Mouse (Mus musculus): Measurements from ENCODE around the gene Lama4.

DNA sequence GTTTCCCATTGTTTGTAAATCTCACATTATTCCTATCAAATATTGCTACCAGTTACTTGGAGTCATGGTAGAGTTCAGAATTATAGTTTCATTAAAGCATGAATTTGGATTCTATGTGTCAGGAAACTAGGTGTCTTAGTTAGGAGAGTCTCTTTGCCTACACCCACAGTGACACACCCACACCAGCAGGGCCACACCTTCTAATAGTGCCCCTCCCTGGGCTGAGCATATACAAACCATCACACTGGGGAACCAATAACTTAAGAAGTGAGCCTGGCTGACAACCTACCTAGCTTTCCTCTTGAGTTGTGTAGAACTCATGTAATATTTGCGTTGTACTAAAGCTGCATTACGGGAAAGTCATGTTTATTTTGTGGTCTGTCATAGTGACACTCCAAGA is 176.1 kb downstream of the Lama4 start:
- TF ChIP-seq FLI1 (IDR thresholded peaks at IDR 0.05; ENCODE audit: low read length) (no peak), GATA1 (IDR thresholded peaks at IDR 0.05; ENCODE audit: borderline replicate concordance, low read length) (no peak)

Measured in megakaryocyte, embryonic 14.5 days (primary cell).